8 mouse cellular contexts compared by ENCODE assay signal in the genomic region with DNA sequence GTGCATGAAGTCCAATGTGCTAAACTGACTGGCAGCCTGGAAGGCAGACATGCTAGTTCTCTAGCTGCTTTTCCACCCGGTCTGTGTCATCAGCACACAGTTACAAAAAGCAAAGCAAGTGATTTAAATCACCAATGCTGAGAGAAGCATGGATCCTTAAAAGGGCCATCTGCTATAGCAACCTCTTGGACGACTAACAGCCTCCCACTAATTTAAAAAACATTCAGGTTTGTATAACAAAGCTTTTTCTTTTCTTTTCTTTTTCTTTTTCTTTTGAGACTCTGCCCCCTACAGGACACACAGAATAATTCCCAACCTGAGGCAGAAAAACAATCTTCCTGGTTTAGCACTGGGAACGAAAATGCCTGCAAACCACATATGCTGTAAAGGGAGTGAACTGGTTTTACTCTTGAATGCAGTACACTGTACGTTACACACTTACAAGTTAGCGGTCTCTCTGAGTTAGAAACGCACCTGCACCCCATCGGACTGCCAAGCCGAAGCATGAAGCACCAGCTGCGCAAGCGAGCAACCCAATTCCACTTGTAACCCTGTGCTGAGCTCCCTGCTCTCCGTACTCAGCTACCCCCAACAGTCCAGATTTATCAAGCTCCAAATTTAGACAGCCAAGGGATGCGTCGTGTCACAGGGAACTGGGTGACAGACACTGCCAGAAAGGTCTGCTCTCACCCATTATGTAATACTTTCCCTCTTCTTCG. TPM values are rescaled to one million over a fixed set of nuclear protein-coding genes. Genes with fewer than 3 reads are reported as not detected.
DNase-seq lines count a peak whose midpoint lies in the region; ATAC-seq lines count a peak whose summit lies in the region.

No protein-coding gene starts in this region.

- H3K36me3 ChIP-seq in hindbrain, embryonic 10.5 days = peaks cover 8% of the 10 kb centered on the region
- no peaks in the 10 kb centered on the region; the same call in 1 of the 2 replicates for H3K36me3 ChIP-seq in midbrain, embryonic 15.5 days (replicated peaks)

- ATAC-seq in midbrain, embryonic 15.5 days (replicated peaks) = peak; percentile 32; the same call in 1 of the 2 replicates

- no peak overlapping the region for H3K4me3 ChIP-seq in hindbrain, embryonic 10.5 days
- H3K4me3 ChIP-seq in midbrain, embryonic 15.5 days = no peak overlapping the region

- H3K27ac ChIP-seq in hindbrain, embryonic 10.5 days = no peak overlapping the region
- H3K27ac ChIP-seq in midbrain, embryonic 15.5 days = no peak overlapping the region

- no peaks in the 10 kb centered on the region for H3K9me3 ChIP-seq in hindbrain, embryonic 10.5 days
- no peaks in the 10 kb centered on the region for H3K9me3 ChIP-seq in midbrain, embryonic 15.5 days

- H3K4me1 ChIP-seq in hindbrain, embryonic 10.5 days (replicated peaks) = peaks cover 22% of the 10 kb centered on the region
- peaks cover 12% of the 10 kb centered on the region for H3K4me1 ChIP-seq in midbrain, embryonic 15.5 days

- no peak overlapping the region for H3K9ac ChIP-seq in midbrain, embryonic 15.5 days

- H3K27me3 ChIP-seq in hindbrain, embryonic 10.5 days (ENCODE audit: insufficient read depth, poor library complexity, severe bottlenecking) = peaks cover 52% of the 10 kb centered on the region
- no peaks in the 10 kb centered on the region for H3K27me3 ChIP-seq in midbrain, embryonic 15.5 days (replicated peaks)

- peak; percentile 55 for DNase-seq in gastrocnemius, adult 18-20 months (ENCODE audit: low spot score)
- no peak for DNase-seq in gastrocnemius, postnatal 10 days
- DNase-seq in MN1 (ENCODE audit: low spot score) = peak; percentile 60
- DNase-seq in embryo, embryonic 9.5 days (ENCODE audit: extremely low spot score) = peak; percentile 46
- DNase-seq in hindbrain, embryonic 10.5 days (ENCODE audit: low spot score) = peak; percentile 15
- peak; percentile 53 to 76 for DNase-seq in layer of hippocampus, postnatal 14 days (ENCODE audit: low spot score in 2 of 2)
- DNase-seq in testis, postnatal 14 days (ENCODE audit: low spot score) = no peak

- 53% methylated on average over 14 of the region's 14 CpGs for WGBS in hindbrain, embryonic 10.5 days
- 48% methylated on average over 14 of the region's 14 CpGs for WGBS in midbrain, embryonic 15.5 days

- H3K4me2 ChIP-seq in midbrain, embryonic 15.5 days = no peak overlapping the region; the same call in 1 of the 2 replicates

RNA-seq across cellular contexts. Expression of a gene that starts 37.7 kb away (rescaled TPM):
- 1 to 10 TPM; 8.5 to 9.3 TPM for total RNA-seq in gastrocnemius, adult 18-20 months (2021)
- total RNA-seq in gastrocnemius, postnatal 10 days (2021) = 1 to 10 TPM; 5.7 to 6.9 TPM
- polyA plus RNA-seq in hindbrain, embryonic 10.5 days (2016; fragmentation: Nextera tagmentation; extraction: Ambion mirVana) = 9.2 and 9.8 TPM in 2 replicates
- total RNA-seq in layer of hippocampus, postnatal 14 days (2021) = 10 to 100 TPM; 25.0 to 29.3 TPM
- 12.4 and 12.5 TPM in 2 replicates for polyA plus RNA-seq in midbrain, embryonic 15.5 days (2015; fragmentation: Nextera tagmentation; extraction: Ambion mirVana)

Comparison
In these comparisons a context has a peak if more than half of its experiments do, and no peak if none do; other contexts are left out.
1. DNase-seq: peak in gastrocnemius, adult 18-20 months (single experiment), MN1 (single experiment), embryo, embryonic 9.5 days (single experiment), hindbrain, embryonic 10.5 days (single experiment) and layer of hippocampus, postnatal 14 days (2 of 2); none in gastrocnemius, postnatal 10 days (single experiment) and testis, postnatal 14 days (single experiment).